Mouse (Mus musculus): ENCODE data around the gene 5730409E04Rik. TPM values are rescaled to one million over a fixed set of nuclear protein-coding genes. Genes with fewer than 3 reads are reported as not detected.

Gene 5730409E04Rik
- polyA plus RNA-seq (2012; rRNA removed), result 7.1 and 8.8 TPM in 2 replicates

GRCm38 (mm10) chr4:126609606-126610181 is at the start of gene 5730409E04Rik:
Gene 5730409E04Rik, plus strand, starts transcription at chr4:126609818.

Other genes starting within 250 kb of the 5730409E04Rik start
- 18.1 and 18.6 TPM in 2 replicates for gene Ago3, start 180.3 kb upstream of the 5730409E04Rik start, polyA plus RNA-seq (2012; rRNA removed)
- gene Ago1, start 141.2 kb upstream of the 5730409E04Rik start, polyA plus RNA-seq (2012; rRNA removed), result 12.1 and 12.4 TPM in 2 replicates
- 1.1 and 1.3 TPM in 2 replicates for gene Ago4, start 76.3 kb upstream of the 5730409E04Rik start, polyA plus RNA-seq (2012; rRNA removed)
- gene Clspn, start 52.9 kb upstream of the 5730409E04Rik start, polyA plus RNA-seq (2012; rRNA removed), result 0.47 and 0.60 TPM in 2 replicates
- gene Psmb2, start 67.8 kb downstream of the 5730409E04Rik start, polyA plus RNA-seq (2012; rRNA removed), result 129 and 150 TPM in 2 replicates
- not detected in 2 replicates for gene Tfap2e, start 126.4 kb downstream of the 5730409E04Rik start, polyA plus RNA-seq (2012; rRNA removed)
- 41.4 and 42.4 TPM in 2 replicates for gene Ncdn, start 143.6 kb downstream of the 5730409E04Rik start, polyA plus RNA-seq (2012; rRNA removed)
- gene AU040320, start 143.7 kb downstream of the 5730409E04Rik start, polyA plus RNA-seq (2012; rRNA removed), result 53.6 and 68.6 TPM in 2 replicates

Data from colon, adult 2 months (tissue).